Mouse (Mus musculus) CD4-positive, CD25-positive, alpha-beta regulatory T cell, adult 4 months (primary cell): ENCODE measurements around the gene Srsf5. TPM values are rescaled to one million over a fixed set of nuclear protein-coding genes. Genes with fewer than 3 reads are reported as not detected.

ENCODE experiments used
- ATAC-seq: one replicate; pipeline ENCODE4 v1.8.0; 2017
- polyA plus RNA-seq, 2 experiments: library from polyadenylated mRNA; unstranded; fragments of 100-300 nt; shearing (Covaris generic); gene quantifications; one replicate each; pipeline ENCODE4 v1.2.1; 2017

Gene Srsf5
- 100 to 1,000 TPM; 520 to 757 TPM for polyA plus RNA-seq

DNA sequence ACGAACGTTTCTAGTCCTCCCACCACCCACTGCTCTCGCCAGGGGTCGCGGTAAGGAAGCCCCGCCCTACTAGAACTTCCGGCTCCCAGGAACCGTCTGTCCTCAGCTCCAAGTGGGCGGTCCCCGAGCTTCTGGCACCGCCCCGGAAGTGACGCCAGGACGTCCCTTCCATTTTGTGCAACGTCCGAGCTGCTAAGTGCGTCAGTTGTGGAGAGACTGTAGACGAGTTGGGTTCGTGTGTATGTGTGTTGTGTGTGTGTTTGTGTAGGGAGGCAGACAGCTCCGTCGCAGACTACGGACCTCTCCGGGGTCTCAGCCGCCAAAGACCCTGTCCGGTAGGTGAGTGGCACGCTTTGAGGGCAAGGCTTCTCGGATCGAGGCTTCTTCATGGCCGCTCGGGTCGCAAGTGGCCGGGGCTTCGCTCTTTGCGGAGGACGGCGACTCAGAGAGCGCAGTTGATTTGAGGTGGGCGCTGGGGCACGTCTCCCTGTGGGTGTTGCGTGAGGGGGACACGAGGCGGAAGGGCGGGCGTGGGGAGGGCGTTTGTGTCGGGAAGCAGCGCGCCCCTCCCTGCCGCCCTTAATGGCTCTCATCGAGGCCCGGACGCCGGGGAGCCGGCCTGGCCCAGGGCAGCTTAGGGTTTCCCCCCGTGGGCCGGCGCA lies at the start of gene Srsf5:
TSS of gene Srsf5 (plus strand) at position 171 of the 662 bp plus-strand sequence.
- peak; percentile 79 for ATAC-seq

GRCm38 (mm10) chr12:80909631-80910030 lies 35.7 kb upstream of the Srsf5 start:
- no peak for ATAC-seq

- no peak for ATAC-seq
These were observed 27.5 kb upstream of the Srsf5 start for GRCm38 (mm10) chr12:80917764-80918163.

GRCm38 (mm10) chr12:80921301-80921700 lies 24.0 kb upstream of the Srsf5 start:
- ATAC-seq, result no peak

DNA sequence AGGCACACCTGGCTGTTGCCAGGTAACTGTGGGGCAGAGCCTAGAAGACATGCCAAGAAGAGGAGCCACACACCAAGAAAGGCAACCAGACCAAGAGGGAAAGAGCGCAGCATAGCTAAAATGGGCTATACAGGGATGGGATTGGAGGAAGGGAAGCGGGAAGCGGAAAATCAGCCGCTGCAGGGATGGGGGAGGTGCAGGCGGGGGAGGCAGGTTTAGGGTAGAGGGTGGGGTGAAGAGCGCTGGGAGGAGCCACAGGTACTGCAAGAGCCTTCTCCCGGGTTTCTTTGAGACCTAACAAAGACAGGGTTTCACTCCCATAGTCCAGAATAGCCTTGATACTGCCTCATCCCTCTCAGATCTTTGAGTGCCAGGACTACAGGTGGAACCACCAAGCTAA lies 22.4 kb upstream of the Srsf5 start:
- ATAC-seq, result no peak

DNA sequence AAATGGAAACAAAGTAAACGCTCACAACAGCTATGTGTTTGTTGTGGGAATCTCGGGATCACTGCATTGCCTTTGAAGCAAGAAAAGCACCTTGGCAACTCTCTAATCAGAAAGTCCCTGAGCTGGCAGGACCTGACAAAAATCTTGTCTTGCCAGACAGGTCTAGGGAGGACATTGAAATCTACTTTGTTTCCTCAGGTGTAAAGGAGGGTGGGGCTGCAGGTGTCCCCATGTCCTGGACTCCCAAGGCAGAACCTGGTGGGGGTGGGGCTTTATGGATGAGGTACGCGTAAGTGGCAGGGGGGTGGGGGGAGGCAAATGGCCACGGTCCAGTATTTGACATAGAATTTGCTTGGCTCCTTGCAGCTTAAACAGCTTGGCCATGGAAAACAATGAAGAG lies 21.7 kb upstream of the Srsf5 start:
- no peak for ATAC-seq

DNA sequence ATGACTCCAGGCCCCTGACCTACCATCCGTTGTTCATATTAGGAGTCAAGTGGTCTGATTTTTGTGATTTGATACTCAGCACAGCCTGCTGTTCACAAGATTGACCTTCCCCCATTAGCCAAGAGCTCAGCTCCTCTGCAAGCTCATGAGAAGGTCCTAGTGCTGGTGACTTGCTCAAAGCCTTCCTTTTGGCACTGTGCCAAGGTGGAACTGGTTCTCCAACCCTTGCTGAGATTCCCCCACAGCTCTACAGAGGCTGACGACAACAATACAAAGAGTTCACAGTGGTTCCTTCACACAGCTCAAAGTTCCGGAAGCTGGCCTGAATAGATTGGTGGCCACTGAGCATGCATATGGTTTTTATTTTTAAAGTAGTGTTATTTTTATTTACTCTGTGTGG lies 21.1 kb upstream of the Srsf5 start:
- no peak for ATAC-seq

DNA sequence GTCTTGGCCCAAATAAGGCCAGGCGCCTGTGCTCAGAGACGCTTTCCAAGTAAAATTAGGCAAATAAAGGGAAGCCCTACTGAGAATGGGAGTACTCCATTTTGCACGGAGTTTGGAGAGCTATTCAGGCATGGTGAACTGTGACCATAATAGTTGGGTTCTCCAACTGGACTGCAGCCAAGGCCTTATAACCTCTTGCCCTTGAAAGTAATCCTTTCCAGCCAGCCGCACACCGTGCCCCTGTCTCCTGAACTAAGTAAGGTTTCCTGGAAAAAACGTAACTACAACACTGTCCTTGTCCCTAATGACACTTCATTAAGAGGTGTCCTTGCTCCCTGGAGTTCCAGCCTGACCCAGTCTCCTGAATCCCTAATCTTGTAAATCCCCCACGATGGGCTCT lies 19.4 kb upstream of the Srsf5 start:
- ATAC-seq, result no peak

DNA sequence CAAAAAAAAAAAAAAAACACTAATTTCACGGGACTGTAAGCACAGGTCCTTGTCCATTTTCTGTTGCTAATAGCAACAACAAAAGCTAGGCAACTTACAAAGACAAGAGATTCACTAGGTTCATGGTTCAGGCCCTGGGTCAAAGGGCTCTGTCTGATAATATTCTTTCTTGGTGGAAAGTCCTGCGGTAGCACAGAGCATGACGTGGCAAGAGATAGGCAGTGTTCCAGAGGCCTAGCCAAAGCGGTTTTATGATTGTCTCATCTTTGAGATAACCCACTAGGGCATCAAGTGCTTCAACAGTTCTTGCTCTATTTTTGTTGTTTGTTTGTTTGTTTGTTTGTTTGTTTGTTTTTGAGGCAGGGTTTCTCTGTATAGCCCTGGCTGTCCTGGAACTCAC lies 18.8 kb upstream of the Srsf5 start:
- ATAC-seq, result no peak

GRCm38 (mm10) chr12:80927518-80927917 lies 17.8 kb upstream of the Srsf5 start:
- no peak for ATAC-seq

DNA sequence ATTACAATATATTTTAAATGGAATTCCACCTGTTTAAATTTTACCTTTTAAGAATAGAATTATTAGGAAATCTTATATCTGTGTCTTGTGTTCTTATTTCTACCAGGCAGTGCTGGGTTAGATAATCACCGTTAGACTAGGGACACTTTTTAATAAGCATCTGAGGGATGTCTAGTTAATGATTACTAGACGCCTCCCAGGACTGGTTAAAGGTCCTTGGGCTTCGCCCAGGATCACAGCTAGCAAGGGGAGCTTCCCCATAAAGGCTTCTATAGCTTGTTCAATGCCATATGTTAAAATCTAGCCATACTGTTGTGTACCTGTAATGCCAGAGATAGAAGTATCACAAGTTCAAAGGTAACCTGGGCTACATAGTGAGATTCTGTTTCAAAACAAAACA lies 16.4 kb upstream of the Srsf5 start:
- ATAC-seq, result no peak

GRCm38 (mm10) chr12:80930141-80930540 lies 15.2 kb upstream of the Srsf5 start:
- ATAC-seq, result no peak

DNA sequence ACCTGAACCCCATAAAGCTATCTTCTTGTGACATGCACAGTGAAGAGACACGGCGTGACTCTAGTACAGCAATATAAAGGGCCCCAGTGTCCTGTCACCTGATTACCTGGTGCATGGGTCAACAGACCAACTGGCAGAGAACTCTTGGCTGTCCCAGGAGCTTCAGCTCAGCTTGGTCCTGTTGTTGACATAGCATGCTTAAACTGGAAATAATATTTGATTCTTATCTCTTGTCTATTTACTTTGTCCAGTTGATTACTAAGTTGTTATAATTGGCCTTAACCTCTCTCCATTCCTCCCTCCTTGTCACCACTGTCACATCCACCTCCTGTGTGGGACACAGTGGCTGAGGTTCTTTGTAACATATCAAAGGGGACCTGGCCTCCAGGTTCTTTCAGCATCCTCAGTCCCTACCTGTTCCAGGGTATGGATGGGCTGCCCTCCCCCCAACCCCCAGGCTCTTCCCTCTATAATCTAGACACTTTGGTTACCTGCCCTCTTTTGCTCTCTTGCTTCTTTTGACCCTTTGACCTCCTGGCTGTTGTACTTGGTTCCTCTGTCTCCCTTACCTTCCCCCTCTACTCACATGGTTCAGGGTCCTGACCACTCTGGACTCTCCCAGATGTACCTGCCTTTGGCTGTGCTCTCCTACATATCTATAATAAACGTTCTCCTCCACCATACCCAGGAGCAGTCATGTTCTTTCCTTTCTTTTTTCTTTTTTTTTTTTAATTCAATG lies 13.7 kb upstream of the Srsf5 start:
- ATAC-seq, result no peak

DNA sequence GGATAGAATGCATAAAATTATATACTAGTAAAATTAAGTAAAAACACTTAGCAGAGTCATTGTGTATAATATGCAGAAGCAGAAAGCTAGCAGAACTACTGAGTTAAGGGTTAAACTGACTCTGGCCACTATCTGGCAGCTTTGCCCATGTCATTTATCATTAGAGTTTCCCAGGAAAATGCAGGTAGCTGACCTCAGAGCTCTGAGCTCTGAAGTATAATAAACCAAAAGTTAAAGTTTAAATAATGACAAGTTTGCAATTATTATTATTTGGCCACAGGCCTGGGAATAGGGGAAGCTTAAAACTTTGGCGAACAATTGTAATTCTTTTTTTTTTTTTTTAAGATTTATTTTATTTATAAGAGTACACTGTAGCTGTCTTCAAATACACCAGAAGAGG lies 12.4 kb upstream of the Srsf5 start:
- no peak for ATAC-seq

- no peak for ATAC-seq
These were observed 8.6 kb upstream of the Srsf5 start for GRCm38 (mm10) chr12:80936751-80937150.

DNA sequence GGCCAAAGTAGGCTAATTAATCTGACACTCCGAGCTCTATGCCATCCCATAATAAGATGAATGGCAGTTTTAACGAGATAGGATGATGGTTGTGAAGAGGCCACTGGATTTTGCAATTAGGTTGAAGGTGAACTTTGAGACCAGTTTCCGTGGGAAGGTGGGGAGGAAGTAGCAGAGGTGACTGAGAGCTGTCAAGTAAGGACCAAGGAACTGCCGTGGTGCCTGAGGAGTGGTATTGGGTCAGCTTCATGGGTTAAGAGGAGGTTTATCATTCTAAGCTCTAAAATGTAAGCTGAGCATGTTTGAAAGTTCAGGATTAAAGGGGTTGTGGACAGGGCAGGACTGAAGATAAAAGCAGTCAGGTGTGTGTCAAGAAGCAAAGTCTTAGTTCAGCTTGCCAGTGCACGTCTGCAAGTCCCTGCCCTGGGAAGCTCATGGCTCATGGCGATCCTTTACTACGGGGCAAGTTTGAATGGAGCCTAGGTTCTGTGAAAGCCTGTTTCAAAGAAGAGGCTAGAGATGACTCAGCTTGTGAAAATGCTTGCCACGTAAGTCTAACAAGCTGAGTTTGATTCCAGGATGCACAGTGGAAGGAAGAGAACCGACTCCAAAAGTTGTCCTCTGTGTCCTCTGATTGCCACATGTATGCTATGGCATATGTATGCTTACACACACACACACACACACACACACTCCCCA lies 7.8 kb upstream of the Srsf5 start:
- peak; percentile 29 for ATAC-seq

DNA sequence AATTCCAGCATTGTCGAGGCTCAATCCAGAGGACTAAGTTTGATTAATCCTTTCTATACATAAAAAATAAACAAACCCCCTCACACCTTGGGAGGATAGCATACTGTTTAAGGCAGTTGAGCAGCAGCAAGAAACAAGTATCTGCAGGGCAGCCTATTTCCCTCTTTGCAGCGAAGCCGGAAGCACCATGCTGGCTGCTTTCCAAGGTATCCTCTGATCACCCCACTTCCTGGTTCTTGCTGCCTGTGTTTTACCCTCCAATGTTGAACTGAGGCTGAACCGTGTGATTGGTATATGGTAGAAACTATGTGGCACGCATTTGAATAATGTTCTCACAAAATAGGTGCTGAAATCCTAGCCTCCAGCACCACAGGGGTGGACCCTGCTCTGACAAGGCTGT lies 6.7 kb upstream of the Srsf5 start:
- ATAC-seq, result peak; percentile 96

GRCm38 (mm10) chr12:80939165-80939564 lies 6.1 kb upstream of the Srsf5 start:
- ATAC-seq, result peak; percentile 11

- ATAC-seq, result no peak
These were observed 3.4 kb upstream of the Srsf5 start for GRCm38 (mm10) chr12:80941886-80942285.

- ATAC-seq, result no peak
These were observed 1.9 kb upstream of the Srsf5 start for GRCm38 (mm10) chr12:80943395-80943794.

DNA sequence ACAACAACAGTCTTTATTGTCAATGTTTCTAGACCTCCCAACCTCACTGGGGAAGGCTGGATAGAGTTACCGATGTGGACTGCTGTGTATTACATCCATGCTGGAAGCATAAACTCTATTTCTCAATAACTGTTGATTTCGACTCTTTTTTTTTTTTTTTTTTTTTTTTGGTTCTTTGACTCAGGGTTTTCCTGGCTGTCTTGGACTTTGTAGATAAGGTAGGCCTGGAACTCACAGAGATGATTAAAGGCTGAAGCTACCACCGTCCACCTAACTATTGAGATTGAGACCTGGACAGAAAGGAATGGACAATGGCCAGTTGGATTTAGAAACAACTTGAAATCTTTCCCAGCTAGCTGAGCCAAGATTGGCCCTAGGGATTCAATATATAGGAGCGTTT lies 1.1 kb upstream of the Srsf5 start:
- ATAC-seq, result no peak

DNA sequence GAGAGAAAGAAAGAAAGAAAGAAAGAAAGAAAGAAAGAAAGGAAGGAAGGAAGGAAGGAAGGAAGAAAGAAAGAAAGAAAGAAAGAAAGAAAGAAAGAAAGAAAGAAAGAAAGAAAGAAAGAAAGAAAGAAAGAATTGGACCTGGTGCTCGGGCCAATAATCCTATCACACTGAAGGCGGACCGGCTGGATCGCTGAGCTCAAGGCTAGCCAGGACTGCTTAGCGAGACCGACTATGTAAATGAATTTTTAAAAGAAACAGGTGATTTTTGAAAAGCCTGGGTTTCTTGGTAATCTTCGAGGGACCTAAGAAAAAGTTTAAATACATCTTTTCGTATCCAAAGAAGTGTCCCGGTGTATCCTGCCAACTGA lies 356 bp upstream of the Srsf5 start:
- peak; percentile 6 for ATAC-seq

DNA sequence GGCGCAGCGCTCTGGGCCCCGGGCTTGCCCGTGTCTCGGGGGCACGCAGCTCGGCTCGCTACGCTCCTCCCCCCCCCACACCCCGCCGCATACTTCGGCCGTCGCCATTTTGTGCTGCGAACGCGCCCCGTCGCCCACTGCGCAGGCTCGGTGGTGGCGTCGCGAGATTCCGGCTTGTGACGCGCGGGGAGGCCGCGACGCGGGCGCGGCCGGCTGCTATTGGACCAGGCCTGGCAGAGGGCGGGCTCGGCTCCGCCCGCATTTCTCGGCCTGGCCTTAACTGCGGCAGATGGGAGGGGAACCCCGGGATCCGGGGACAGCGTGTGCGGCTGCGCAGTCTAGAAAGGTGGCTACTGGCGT lies 672 bp downstream of the Srsf5 start:
- peak; percentile 82 for ATAC-seq

GRCm38 (mm10) chr12:80948202-80948601 lies 2.9 kb downstream of the Srsf5 start:
- no peak for ATAC-seq
